Mouse (Mus musculus): ENCODE data around the gene Sec24b. TPM values are rescaled to one million over a fixed set of nuclear protein-coding genes. Genes with fewer than 3 reads are reported as not detected.

Gene Sec24b
- 64.9 and 70.3 TPM in 2 replicates for total RNA-seq (2014; fragmentation: Nextera tagmentation)
- 27.9 and 28.8 TPM in 2 replicates for total RNA-seq (2017)
- 96.0 and 98.5 TPM in 2 replicates for polyA plus RNA-seq (2012)

- Histone ChIP-seq H3K36me3 (replicated peaks) (peaks cover 18% of the 10 kb centered on the region), H3K9me3 (replicated peaks) (no peaks in the 10 kb centered on the region), H3K4me3 (ENCODE audit: low read depth, low read length) (peak within 1 kb of the TSS; percentile 90), H3K4me1 (ENCODE audit: insufficient read depth, low read depth, low read length) (peaks cover 32% of the 10 kb centered on the region), H3K27me3 (ENCODE audit: insufficient read depth, low read length) (peaks cover 6% of the 10 kb centered on the region)
- TF ChIP-seq GATA1 (IDR thresholded peaks at IDR 0.05; ENCODE audit: borderline replicate concordance, low read length) (no peak), TAL1 (conservative IDR thresholded peaks at IDR 0.05; ENCODE audit: low read depth, low read length) (no peak), CTCF (IDR thresholded peaks at IDR 0.05; ENCODE audit: low read depth, low read length) (no peak), POLR2AphosphoS5 (IDR thresholded peaks at IDR 0.05; ENCODE audit: insufficient replicate concordance, low read depth, low read length) (no peak), GATA2 (IDR thresholded peaks at IDR 0.05; ENCODE audit: borderline replicate concordance, low read depth, low read length) (no peak)
- DNase-seq (ENCODE audit: low spot score) (peak; percentile 22), ATAC-seq (ENCODE audit: extremely low read depth, insufficient number of reproducible peaks, low FRiP score, poor library complexity, severe bottlenecking) (peak; percentile 38)
Observed at GRCm38 (mm10) chr3:130061281-130061680, at the start of gene Sec24b. TSS of gene Sec24b (minus strand) at chr3:130061553.

GRCm38 (mm10) chr3:130104471-130104870 is 43.1 kb upstream of the Sec24b start:
- no peaks in the 10 kb centered on the region for H3K4me1 ChIP-seq (ENCODE audit: insufficient read depth, low read depth, low read length)
- no peak overlapping the region for H3K4me3 ChIP-seq (ENCODE audit: low read depth, low read length)
- ATAC-seq (ENCODE audit: extremely low read depth, insufficient number of reproducible peaks, low FRiP score, poor library complexity, severe bottlenecking) (no peak), DNase-seq (ENCODE audit: low spot score) (no peak)
- no peaks in the 10 kb centered on the region for H3K9me3 ChIP-seq (replicated peaks)
- no peaks in the 10 kb centered on the region for H3K36me3 ChIP-seq (replicated peaks)
- TF ChIP-seq CTCF (IDR thresholded peaks at IDR 0.05; ENCODE audit: low read depth, low read length), result no peak
- TF ChIP-seq GATA2 (IDR thresholded peaks at IDR 0.05; ENCODE audit: borderline replicate concordance, low read depth, low read length), result no peak
- TF ChIP-seq TAL1 (conservative IDR thresholded peaks at IDR 0.05; ENCODE audit: low read depth, low read length), result no peak
- no peak for TF ChIP-seq POLR2AphosphoS5 (IDR thresholded peaks at IDR 0.05; ENCODE audit: insufficient replicate concordance, low read depth, low read length)
- no peaks in the 10 kb centered on the region for H3K27me3 ChIP-seq (ENCODE audit: insufficient read depth, low read length)

- no peak overlapping the region for H3K4me3 ChIP-seq (ENCODE audit: low read depth, low read length)
- H3K9me3 ChIP-seq (replicated peaks), result no peaks in the 10 kb centered on the region
- DNase-seq (ENCODE audit: low spot score) (no peak), ATAC-seq (ENCODE audit: extremely low read depth, insufficient number of reproducible peaks, low FRiP score, poor library complexity, severe bottlenecking) (peak; percentile 54; the same call in 1 of the 2 replicates)
- H3K27me3 ChIP-seq (ENCODE audit: insufficient read depth, low read length), result no peaks in the 10 kb centered on the region
- TF ChIP-seq POLR2AphosphoS5 (IDR thresholded peaks at IDR 0.05; ENCODE audit: insufficient replicate concordance, low read depth, low read length), result no peak
- TF ChIP-seq CTCF (IDR thresholded peaks at IDR 0.05; ENCODE audit: low read depth, low read length), result no peak
- TF ChIP-seq GATA1 (IDR thresholded peaks at IDR 0.05; ENCODE audit: borderline replicate concordance, low read length), result no peak
- no peak for TF ChIP-seq GATA2 (IDR thresholded peaks at IDR 0.05; ENCODE audit: borderline replicate concordance, low read depth, low read length)
- no peaks in the 10 kb centered on the region for H3K36me3 ChIP-seq (replicated peaks)
- no peaks in the 10 kb centered on the region for H3K4me1 ChIP-seq (ENCODE audit: insufficient read depth, low read depth, low read length)
Observed at GRCm38 (mm10) chr3:130103486-130103885, 42.1 kb upstream of the Sec24b start.

- Histone ChIP-seq H3K9me3 (replicated peaks) (no peaks in the 10 kb centered on the region), H3K36me3 (replicated peaks) (no peaks in the 10 kb centered on the region), H3K27me3 (ENCODE audit: insufficient read depth, low read length) (no peaks in the 10 kb centered on the region), H3K4me3 (ENCODE audit: low read depth, low read length) (no peak overlapping the region), H3K4me1 (ENCODE audit: insufficient read depth, low read depth, low read length) (no peaks in the 10 kb centered on the region)
- no peak for TF ChIP-seq POLR2AphosphoS5 (IDR thresholded peaks at IDR 0.05; ENCODE audit: insufficient replicate concordance, low read depth, low read length)
- TF ChIP-seq CTCF (IDR thresholded peaks at IDR 0.05; ENCODE audit: low read depth, low read length), result peak; percentile 11; the same call in 1 of the 2 replicates
- no peak for ATAC-seq (ENCODE audit: extremely low read depth, insufficient number of reproducible peaks, low FRiP score, poor library complexity, severe bottlenecking)
- DNase-seq (ENCODE audit: low spot score), result no peak
Observed at GRCm38 (mm10) chr3:130095160-130095781, 33.9 kb upstream of the Sec24b start.

- H3K9me3 ChIP-seq (replicated peaks), result no peaks in the 10 kb centered on the region
- no peaks in the 10 kb centered on the region for H3K36me3 ChIP-seq (replicated peaks)
- H3K27me3 ChIP-seq (ENCODE audit: insufficient read depth, low read length), result no peaks in the 10 kb centered on the region
- TF ChIP-seq CTCF (IDR thresholded peaks at IDR 0.05; ENCODE audit: low read depth, low read length), result no peak
- TF ChIP-seq GATA1 (IDR thresholded peaks at IDR 0.05; ENCODE audit: borderline replicate concordance, low read length), result no peak
- TF ChIP-seq TAL1 (conservative IDR thresholded peaks at IDR 0.05; ENCODE audit: low read depth, low read length), result no peak
- TF ChIP-seq GATA2 (IDR thresholded peaks at IDR 0.05; ENCODE audit: borderline replicate concordance, low read depth, low read length), result no peak
- no peak for TF ChIP-seq POLR2AphosphoS5 (IDR thresholded peaks at IDR 0.05; ENCODE audit: insufficient replicate concordance, low read depth, low read length)
- ATAC-seq (ENCODE audit: extremely low read depth, insufficient number of reproducible peaks, low FRiP score, poor library complexity, severe bottlenecking), result no peak
- no peaks in the 10 kb centered on the region for H3K4me1 ChIP-seq (ENCODE audit: insufficient read depth, low read depth, low read length)
- H3K4me3 ChIP-seq (ENCODE audit: low read depth, low read length), result no peak overlapping the region
- no peak for DNase-seq (ENCODE audit: low spot score)
Observed at GRCm38 (mm10) chr3:130094125-130094704, 32.9 kb upstream of the Sec24b start.

GRCm38 (mm10) chr3:130090460-130090859 is 29.1 kb upstream of the Sec24b start:
- DNase-seq (ENCODE audit: low spot score) (no peak), ATAC-seq (ENCODE audit: extremely low read depth, insufficient number of reproducible peaks, low FRiP score, poor library complexity, severe bottlenecking) (no peak)
- no peaks in the 10 kb centered on the region for H3K27me3 ChIP-seq (ENCODE audit: insufficient read depth, low read length)
- H3K4me1 ChIP-seq (ENCODE audit: insufficient read depth, low read depth, low read length), result no peaks in the 10 kb centered on the region
- no peaks in the 10 kb centered on the region for H3K36me3 ChIP-seq (replicated peaks)
- TF ChIP-seq POLR2AphosphoS5 (IDR thresholded peaks at IDR 0.05; ENCODE audit: insufficient replicate concordance, low read depth, low read length), result no peak
- no peak for TF ChIP-seq GATA1 (IDR thresholded peaks at IDR 0.05; ENCODE audit: borderline replicate concordance, low read length)
- no peak for TF ChIP-seq GATA2 (IDR thresholded peaks at IDR 0.05; ENCODE audit: borderline replicate concordance, low read depth, low read length)
- TF ChIP-seq CTCF (IDR thresholded peaks at IDR 0.05; ENCODE audit: low read depth, low read length), result no peak
- TF ChIP-seq TAL1 (conservative IDR thresholded peaks at IDR 0.05; ENCODE audit: low read depth, low read length), result no peak
- H3K4me3 ChIP-seq (ENCODE audit: low read depth, low read length), result no peak overlapping the region
- H3K9me3 ChIP-seq (replicated peaks), result no peaks in the 10 kb centered on the region

Data from G1E (cell line).